Mouse (Mus musculus): Measurements from ENCODE around the gene Fam222b. TPM values are rescaled to one million over a fixed set of nuclear protein-coding genes. Genes with fewer than 3 reads are reported as not detected.
A peak's percentile ranks its signal among the peaks of the same experiment; 100 is the strongest.
"Not testable (repeated sequence)": the region's sequence is repeated elsewhere in the genome, so short reads cannot be mapped to it uniquely, and the experiment has no call there.

Gene Fam222b
- 2.9 and 4.3 TPM in 2 replicates for total RNA-seq (2015; ENCODE audit: low replicate concordance)
- total RNA-seq (2017; ENCODE audit: low replicate concordance), result 0.45 and 1.5 TPM in 2 replicates

DNA sequence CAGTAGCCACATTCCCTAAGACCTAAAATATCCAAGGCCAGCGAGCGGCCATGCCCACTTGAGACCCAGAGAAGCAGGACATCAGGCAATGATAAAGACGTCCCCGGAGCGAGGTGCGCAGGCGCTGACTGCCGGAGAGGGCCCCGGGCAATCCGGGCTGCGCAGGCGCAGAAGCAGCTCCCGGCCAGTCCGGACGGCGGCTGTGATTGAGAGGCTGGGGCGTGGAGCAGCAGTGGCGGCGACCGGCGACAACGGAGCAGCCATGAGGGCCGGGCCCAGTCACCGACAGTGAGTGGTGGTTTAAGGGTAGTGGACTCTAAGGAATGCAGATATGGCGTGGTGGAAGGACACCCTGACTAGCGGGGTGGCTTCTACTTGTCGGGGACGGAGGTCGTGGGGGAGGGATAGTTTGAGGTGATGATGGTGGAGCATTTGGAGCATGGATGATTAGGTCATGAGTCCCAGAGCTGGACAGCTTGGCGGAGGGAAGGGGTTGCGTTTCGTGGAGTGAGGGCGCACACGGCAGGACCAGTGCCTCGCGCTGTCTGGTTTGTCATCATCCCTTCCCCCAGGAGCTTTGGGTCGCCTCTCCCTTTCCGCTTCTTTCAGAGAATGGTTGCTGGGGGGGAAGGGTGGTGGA is at the start of gene Fam222b:
TSS of gene Fam222b (plus strand) at position 157 of the 640 bp plus-strand sequence.
- peak; percentile 99 for ATAC-seq (replicated peaks; ENCODE audit: low FRiP score, poor library complexity, severe bottlenecking)

DNA sequence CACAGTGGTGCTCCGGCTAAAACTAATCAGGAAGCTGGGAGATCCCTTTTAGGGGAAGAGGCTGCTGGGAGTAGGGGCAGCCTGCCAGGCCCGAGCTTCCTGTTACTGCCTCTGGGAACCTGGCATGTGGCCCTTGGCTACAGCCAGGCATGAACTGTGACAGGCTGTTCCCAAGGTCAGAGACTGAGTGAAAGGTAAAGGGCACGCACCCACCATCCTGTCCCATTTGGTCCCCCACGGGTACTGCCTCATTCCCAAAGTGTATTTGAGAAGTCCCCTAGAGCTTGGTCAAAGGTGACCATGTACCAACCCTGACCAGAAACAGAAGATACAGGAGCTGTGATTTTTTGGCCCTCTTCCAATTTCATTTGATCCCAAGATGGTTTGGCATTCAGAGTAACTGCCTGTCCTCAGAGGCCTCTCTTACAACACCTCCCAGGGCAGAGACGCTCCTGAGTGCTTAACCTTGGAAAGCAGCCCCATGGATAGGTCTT is 49.7 kb upstream of the Fam222b start:
- no peak for ATAC-seq (replicated peaks; ENCODE audit: low FRiP score, poor library complexity, severe bottlenecking)

DNA sequence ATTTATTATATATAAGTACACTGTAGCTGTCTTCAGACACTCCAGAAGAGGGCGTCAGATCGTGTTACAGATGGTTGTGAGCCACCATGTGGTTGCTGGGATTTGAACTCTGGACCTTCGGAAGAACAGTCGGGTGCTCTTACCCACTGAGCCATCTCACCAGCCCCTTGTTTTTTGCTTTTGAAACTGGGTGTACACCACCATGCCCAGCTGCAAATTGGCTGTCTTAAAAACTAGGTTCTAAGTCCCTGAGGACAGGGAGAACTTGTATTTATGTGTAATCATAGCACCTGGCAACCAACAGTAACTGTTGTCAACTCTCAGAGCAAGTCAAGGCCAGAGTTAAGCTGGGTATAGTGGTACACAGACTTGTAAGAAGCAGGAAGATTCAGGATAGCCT is 45.8 kb upstream of the Fam222b start:
- ATAC-seq (replicated peaks; ENCODE audit: low FRiP score, poor library complexity, severe bottlenecking), result not testable (repeated sequence)

DNA sequence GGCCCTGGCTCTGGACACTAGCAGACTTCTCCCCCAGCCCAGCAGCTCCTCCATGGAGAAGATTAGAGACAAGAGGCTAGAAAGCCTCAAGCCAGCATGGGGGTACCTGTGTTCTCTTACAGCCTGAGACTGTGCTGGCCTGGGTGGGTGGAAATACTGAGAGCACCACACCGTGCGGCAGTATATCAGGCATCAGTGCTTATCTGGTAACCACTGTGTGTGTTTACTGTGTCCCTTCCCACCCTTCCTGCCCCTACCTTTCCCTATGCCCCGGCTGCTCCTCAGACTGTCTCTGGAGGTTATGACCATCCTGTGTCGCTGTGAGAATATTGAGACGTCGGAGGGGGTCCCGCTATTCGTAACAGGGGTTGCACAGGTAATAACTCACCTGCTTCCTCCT is 41.4 kb upstream of the Fam222b start:
- ATAC-seq (replicated peaks; ENCODE audit: low FRiP score, poor library complexity, severe bottlenecking), result no peak

DNA sequence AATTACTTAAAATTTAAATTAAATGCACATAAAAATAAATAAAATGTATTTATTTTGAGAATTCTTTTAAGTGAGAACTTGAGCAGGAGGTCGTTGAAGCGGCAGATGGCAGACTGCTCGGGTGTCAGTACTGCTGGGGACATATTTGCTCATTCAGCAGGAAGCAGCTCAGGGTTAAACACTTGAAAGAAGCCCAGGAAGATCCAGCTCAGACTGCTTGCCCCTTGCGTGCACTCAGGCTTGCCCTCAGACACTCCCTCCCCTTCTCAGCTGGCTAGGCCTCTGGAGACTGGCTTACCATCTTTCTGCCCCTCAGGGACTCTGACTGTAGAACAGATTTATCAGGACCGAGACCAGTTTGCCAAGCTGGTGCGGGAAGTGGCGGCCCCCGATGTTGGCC is 37.5 kb upstream of the Fam222b start:
- no peak for ATAC-seq (replicated peaks; ENCODE audit: low FRiP score, poor library complexity, severe bottlenecking)

DNA sequence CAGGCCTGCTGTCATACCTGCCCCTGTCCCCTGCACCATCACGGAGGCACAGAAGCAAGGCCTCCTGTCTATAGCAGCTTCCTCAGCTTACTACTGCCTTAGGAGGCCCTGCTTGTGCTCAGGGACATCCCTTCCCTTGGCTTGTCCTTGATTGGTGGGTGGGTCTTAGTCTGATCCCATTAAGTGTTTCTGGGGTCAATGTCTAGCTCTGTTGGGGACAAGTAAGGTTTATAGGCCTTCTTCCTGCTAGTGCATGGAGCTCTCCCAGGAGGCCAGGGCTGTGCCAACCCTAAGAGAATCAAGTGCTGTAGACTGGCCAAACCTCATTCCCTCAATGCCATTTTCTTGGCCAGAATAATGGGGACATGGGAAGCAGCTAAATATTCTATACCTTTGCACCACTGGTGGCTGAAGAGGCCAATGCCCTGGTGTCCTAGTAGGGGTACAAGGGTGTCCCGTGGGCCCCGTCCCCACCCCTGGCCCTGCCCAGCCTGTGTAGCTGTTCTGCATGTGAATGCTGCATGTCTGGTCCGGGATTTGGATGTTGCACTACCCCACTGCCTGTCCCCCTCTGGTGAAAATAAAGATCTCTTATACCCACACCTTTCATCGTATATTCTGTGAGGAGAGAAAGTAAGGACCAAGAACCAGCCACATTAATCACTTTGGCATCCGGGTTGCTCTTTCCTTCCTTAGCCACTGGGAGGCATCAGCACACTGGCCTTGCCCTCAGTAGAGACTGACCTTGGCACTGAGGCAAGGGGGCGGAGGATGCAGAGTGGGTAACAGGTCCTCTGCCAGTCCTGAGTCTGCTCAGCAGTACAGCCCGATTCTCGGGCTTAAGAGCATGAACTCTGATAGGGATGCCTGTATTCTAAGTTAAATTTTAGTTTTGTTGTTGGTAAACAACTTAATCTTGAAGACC is 34.4 kb upstream of the Fam222b start:
- peak; percentile 94 for ATAC-seq (replicated peaks; ENCODE audit: low FRiP score, poor library complexity, severe bottlenecking)

DNA sequence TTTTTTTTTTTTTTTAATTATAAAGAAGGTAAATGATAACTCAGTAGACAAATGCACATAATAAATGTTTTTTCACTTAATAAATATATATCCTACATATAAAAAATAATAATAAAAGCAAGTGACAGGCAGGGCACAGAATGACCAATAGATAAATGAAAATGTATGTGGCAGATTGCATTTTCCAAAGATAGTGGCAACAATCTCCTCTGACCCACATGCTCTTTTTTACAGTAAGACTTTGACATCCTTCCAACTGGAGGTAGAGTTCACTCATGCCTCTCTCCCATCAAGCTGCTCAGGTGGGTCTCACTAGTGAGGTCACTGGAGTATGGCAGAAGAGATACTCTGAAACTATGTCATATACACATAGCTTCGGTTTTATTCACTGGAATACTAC is 31.9 kb upstream of the Fam222b start:
- no peak for ATAC-seq (replicated peaks; ENCODE audit: low FRiP score, poor library complexity, severe bottlenecking)

DNA sequence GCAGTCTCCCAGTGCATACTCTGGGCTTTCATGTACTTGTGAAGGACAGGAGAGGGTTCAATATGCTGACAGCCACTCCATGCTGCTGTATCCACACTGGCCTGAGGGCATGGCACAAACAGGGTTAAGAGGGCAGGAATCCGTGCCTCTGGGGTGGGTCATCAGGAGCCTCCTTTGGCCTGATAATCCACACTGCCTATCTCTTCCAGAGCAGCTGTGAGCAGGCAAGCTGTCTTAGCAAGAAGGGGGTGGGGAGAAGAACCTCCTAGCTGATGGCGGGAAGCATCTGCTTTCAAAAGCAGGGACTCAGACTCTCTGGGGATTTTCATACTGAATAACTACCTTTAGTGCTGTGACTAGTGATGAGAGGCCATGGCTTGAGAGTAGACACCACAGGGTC is 28.6 kb upstream of the Fam222b start:
- ATAC-seq (replicated peaks; ENCODE audit: low FRiP score, poor library complexity, severe bottlenecking), result peak; percentile 74

DNA sequence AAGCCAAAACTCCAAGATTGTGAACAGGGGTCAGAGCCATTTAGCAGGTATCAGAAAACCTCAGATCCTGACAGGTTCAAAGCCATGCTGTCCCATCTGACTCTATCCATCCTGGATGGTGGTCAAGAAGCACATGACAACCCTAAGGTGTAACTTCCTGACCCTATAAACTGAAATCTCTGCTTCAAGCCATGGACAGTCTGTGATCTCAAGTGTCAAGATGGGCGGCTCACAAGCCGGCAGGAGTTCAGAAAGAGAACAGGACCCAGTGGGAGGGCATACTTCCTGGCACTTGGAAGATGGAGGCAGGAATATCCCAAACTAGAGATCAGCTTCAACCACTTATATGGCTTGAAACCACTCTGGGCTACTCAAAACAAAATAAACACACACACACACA is 27.8 kb upstream of the Fam222b start:
- no peak for ATAC-seq (replicated peaks; ENCODE audit: low FRiP score, poor library complexity, severe bottlenecking)

DNA sequence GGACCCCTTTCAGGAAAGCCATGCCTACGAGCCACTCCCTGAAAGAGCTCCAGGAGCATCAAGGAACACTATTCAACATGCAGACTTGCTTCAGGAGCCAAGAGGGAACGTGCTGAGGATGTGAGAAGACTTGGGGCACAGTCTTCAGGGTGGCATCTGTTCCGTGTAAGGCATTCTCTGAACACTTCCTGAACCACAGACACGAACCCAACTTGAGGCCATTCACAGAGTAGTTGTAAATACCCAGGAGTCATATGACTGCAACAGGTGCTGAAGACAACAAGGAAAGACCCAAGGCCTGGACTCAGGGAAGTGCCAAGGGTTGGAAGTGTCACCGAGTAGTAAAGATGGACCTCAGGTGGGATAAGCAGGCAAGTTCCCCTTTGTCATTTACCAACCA is 26.9 kb upstream of the Fam222b start:
- no peak for ATAC-seq (replicated peaks; ENCODE audit: low FRiP score, poor library complexity, severe bottlenecking)

DNA sequence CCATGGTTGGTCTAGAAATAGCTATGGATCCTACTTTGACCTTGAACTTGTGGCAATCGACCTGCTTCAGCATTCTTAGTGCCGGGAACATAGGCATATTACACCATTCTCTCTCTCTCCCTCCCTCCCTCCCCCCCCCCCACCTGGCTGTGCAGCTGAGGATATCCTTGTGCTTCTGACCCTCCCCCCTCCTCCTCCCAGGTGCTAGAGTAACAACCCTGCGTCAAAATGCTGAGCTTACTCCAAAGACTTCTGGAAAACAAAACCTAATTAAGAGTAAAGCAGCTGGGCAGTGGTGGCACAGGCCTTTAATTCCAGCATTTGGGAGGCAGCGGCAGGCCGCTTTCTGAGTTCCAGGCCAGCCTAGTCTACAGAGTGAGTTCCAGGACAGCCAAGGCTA is 25.3 kb upstream of the Fam222b start:
- ATAC-seq (replicated peaks; ENCODE audit: low FRiP score, poor library complexity, severe bottlenecking), result no peak

DNA sequence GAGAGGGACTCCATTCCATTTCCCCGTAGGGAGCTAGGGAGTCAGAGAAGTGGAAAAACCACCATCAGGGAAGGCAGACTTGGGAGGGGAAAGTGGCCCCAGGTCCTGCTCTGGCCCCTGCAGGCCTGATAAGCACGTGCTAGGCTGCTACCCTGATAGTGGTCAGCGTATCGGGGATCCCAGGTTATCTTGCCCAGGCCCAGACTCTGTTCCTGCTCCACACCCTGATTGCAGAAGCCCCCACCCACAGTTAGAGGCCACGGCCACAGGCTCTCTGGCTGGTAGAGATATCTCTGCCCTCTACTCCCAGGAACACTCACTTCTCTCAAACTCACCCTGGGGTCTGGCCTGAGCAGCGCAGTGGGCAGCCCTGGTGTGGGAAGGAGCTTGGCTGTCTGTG is 24.8 kb upstream of the Fam222b start:
- ATAC-seq (replicated peaks; ENCODE audit: low FRiP score, poor library complexity, severe bottlenecking), result peak; percentile 44

DNA sequence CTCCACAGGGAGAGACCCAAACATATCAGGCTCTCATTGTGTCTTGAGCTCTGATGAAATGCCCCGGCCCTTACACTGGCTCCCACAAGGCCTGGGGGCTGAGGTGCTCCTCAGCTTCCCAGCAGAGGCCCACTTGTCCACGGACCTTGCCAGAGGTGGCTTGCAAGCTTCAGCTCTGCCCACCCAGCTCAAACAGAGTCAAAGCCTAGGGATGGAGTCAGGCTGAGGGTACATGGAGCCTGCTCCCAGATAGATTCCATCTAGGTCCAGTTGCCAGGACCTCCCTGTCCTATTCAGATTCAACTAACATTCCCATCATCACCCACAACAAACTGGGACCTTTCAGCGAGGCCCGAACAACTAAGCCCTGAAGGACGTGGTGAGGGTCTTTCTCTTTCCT is 22.5 kb upstream of the Fam222b start:
- ATAC-seq (replicated peaks; ENCODE audit: low FRiP score, poor library complexity, severe bottlenecking), result no peak

DNA sequence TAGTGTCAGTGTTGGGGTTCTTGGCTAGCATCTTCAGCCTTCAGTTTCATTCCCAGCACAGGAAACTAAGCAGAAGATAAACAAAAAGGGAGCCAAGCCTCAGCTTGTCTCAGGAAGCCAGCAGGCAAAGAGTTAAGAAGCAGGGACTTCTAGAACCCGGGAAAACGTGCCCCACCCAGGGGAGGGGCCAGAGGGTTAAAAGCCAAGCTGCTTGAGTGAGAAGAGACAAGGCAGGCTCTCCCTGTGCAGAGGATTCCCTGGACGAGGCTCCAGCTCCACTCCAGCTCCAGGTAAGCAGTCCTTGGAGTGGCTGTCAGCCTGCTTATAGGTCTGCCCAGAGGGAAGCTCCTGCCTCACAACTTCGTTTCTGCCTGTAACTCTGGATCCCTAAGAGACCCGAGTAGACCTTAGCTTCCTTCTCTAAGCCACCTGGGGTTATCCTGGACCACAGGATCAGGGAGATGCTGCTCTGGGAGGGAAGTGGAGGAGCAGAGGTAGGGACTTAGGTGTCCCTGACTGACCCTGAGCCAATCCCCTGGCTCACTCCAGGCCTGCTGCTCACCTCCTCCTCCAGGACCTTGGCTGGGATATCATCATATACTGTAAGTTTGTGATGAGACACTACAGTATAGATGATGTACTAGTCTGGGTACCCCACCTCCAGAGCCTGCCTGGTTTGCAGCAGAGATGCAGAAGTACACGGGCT is 21.9 kb upstream of the Fam222b start:
- peak; percentile 40 for ATAC-seq (replicated peaks; ENCODE audit: low FRiP score, poor library complexity, severe bottlenecking)

DNA sequence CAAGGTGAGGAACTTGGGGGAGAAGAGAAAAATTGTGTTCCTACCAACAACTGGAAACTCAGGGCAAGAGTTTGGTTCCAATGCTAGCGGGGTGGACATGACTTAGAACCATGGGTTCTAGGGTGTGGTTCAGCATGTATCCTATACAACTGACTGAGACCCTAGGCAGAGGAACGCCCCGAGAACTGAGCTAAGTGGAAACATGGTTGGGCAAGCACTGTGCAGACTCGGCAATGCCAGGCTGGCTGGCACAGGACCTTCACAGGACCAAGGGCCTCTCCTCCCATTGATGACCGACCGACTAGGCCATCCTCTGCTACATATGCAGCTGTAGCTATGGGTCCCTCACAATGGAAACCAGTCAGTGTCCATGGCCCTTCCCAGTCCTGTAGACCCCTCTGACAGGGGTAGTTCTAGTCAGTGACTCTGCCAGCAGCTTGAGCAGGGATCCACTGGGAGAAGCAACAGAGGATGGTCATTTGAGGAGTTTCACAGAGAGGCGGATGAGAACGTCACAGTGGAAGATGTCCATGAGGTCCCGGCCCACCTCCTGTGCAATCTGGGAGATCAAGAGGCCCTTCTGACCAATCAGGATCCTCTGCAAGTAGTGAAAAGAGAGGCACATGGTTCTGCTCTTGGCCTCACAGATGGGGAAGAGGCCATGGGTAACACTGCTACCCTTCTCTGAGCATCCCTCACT is 20.7 kb upstream of the Fam222b start:
- peak; percentile 57 for ATAC-seq (replicated peaks; ENCODE audit: low FRiP score, poor library complexity, severe bottlenecking)

DNA sequence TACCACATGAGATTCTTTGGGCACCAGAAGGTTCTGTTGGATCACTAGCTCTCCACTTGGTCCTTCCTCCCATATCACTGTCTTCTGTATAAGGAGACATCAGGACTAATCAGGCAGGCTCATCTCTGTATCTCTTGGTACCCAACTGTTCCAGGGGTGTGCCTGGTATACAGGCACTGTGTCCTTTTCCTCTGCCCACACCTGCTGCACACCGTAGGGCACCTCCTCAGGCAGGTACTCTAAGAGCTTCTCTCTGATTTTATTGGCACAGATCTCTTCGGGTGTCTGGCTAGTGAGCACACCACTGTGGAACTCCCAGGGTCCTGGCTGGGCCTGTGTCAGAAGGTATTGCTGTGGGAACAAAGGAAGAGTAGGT is 20.2 kb upstream of the Fam222b start:
- peak; percentile 39 for ATAC-seq (replicated peaks; ENCODE audit: low FRiP score, poor library complexity, severe bottlenecking)

DNA sequence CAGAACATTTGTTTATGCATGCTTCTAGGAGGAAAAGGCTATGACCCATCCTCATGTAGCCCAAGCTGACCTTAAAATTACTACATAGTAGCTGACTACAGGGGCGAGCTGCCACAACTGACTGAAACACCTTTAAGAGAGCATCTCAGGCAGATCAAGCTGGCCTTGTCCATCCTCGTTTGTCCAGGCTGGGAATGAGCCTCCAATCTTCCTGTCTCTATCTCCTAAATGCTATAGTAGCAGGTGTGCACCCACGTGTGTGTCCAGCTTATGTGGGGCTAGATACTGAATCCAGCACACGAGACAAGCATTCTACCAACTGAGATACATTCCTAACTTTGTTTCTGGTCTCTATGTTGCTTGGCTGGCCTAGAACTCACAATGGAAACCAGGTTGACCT is 19.8 kb upstream of the Fam222b start:
- ATAC-seq (replicated peaks; ENCODE audit: low FRiP score, poor library complexity, severe bottlenecking), result peak; percentile 2

DNA sequence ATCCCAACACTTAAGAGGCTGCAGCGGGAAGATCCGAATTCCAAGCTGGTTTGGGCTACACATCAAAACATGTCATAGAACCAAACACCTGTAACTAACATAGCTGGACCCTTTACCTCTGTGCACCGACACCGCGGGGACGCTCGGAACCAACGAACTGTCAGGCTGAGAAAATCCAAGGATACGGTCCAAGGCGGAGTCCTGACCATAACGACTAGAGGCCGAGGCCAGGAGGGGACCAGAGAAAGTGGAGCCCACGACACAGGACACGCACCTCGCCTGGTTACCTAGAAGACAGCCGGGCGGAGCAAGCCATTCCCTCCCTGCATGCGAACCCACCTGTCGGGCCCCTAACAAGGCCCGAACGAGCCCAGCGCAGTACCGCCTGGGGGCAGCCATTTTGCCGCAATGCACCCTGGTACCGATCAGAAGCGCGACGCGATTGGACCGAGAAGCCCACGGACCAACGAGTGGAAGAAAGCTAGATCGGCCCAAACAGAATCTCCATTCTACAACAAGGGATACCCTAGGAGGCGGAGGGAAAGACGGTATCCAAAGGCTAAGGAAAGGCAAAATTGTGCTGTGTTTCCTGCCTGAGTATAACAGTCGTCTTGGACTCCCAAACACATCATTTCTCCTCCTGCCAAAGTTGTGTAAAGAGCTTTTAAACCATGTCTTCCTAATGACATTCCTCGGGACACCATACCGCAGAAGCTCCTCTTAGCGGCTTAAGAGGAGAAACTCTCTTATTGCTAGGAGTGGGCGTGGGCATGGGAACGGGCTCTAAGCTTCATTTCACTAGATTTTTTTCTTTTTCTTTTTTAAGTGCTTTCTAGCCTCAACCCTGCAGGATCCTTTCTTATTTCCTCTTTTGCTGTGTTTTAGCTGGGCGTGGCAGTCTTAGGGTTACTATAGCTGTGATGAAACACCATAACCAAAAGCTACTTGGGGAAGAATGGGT is 14.2 kb upstream of the Fam222b start, which contains the start of gene Eral1:
TSS of gene Eral1 (minus strand) at position 423 of the 961 bp plus-strand sequence.
- ATAC-seq (replicated peaks; ENCODE audit: low FRiP score, poor library complexity, severe bottlenecking), result peak; percentile 97

DNA sequence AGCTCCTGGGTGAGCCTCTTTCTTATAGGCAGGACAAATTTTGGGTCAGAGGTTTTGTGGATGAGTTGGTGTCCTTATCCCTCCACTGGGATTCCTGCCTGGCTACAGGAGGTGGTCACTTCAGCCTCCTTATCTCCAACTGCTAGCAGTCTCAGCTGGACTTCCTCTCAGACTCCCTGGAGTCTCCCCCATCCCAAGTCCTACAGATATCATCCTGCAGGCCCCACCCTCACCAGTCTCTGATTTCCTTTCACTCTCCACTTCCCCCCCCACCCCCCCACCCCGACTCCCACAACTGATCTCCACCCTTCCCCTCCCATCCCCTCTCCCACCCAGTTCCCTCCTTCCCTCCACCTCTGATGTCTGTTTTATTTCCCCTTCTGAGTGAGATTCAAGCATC is 10.9 kb upstream of the Fam222b start:
- no peak for ATAC-seq (replicated peaks; ENCODE audit: low FRiP score, poor library complexity, severe bottlenecking)

All from erythroid progenitor cell, adult 5-6 weeks (primary cell).